Mouse (Mus musculus) c-Kit-negative CD71-positive TER-119-positive erythroid progenitor cells, embryonic 14.5 days (primary cell): ENCODE measurements around the gene Gm17019.
"Not testable (repeated sequence)": the region's sequence is repeated elsewhere in the genome, so short reads cannot be mapped to it uniquely, and the experiment has no call there.

ENCODE experiments used
- DNase-seq: peaks from one replicate; pipeline ENCODE4 v3.0.0-alpha.2; 2013; ENCODE audit warnings: low read depth, low spot score

The Gm17019 gene

GRCm38 (mm10) chr5:15032898-15033297 is at the start of gene Gm17019:
Gene Gm17019 (minus strand): TSS chr5:15032998.
- DNase-seq, result not testable (repeated sequence)

- not testable (repeated sequence) for DNase-seq
Observed at GRCm38 (mm10) chr5:15062385-15062715, 29.6 kb upstream of the Gm17019 start.

GRCm38 (mm10) chr5:15061638-15062384 is 29.0 kb upstream of the Gm17019 start:
- not testable (repeated sequence) for DNase-seq

- DNase-seq, result not testable (repeated sequence)
Observed at GRCm38 (mm10) chr5:15054151-15055025, 21.6 kb upstream of the Gm17019 start.

- not testable (repeated sequence) for DNase-seq
Observed at GRCm38 (mm10) chr5:15053606-15053962, 20.8 kb upstream of the Gm17019 start.

GRCm38 (mm10) chr5:15052945-15053605 is 20.3 kb upstream of the Gm17019 start:
- not testable (repeated sequence) for DNase-seq

- DNase-seq, result not testable (repeated sequence)
Observed at GRCm38 (mm10) chr5:15050807-15051206, 18.0 kb upstream of the Gm17019 start.

GRCm38 (mm10) chr5:15044830-15045767 is 12.3 kb upstream of the Gm17019 start:
- DNase-seq, result not testable (repeated sequence)

GRCm38 (mm10) chr5:15040784-15041183 is 8.0 kb upstream of the Gm17019 start:
- DNase-seq, result not testable (repeated sequence)

- DNase-seq, result not testable (repeated sequence)
Observed at GRCm38 (mm10) chr5:15039984-15040383, 7.2 kb upstream of the Gm17019 start.

GRCm38 (mm10) chr5:15024316-15024715 is 8.5 kb downstream of the Gm17019 start:
- DNase-seq, result not testable (repeated sequence)

GRCm38 (mm10) chr5:15020067-15020466 is 12.7 kb downstream of the Gm17019 start:
- DNase-seq, result not testable (repeated sequence)

- not testable (repeated sequence) for DNase-seq
Observed at GRCm38 (mm10) chr5:15010639-15011582, 21.9 kb downstream of the Gm17019 start.

GRCm38 (mm10) chr5:15006907-15007306 is 25.9 kb downstream of the Gm17019 start:
- DNase-seq, result not testable (repeated sequence)

GRCm38 (mm10) chr5:15006288-15006687 is 26.5 kb downstream of the Gm17019 start:
- DNase-seq, result not testable (repeated sequence)

- not testable (repeated sequence) for DNase-seq
Observed at GRCm38 (mm10) chr5:15005584-15005983, 27.2 kb downstream of the Gm17019 start.

GRCm38 (mm10) chr5:15004569-15005562 is 27.9 kb downstream of the Gm17019 start:
- DNase-seq, result not testable (repeated sequence)

GRCm38 (mm10) chr5:14998077-14998476 is 34.7 kb downstream of the Gm17019 start:
- not testable (repeated sequence) for DNase-seq
